Mouse (Mus musculus): ENCODE data around the gene Ciao2b.

Gene Ciao2b

DNA sequence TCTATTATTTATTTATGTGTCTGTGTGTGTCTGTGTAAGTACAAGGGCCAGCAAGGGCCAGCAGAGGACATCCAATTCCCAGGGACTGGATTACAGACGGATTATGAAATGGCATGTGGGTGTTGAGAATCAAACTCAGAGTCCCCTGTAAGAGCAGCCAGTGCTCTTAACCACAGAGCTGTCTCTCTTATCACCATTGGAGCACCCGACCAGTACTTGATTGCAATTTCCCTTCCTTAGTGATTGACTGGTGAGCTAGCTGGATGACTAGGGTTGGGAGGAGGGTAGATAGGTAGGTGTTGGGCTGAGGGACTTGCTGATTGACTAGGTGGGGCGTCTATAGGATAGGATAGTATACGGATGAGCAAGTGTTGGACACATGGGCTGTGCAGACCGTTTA, 21.0 kb downstream of the Ciao2b start:
- DNase-seq (ENCODE audit: low spot score), result no peak

GRCm38 (mm10) chr8:104613119-104613518, 28.6 kb downstream of the Ciao2b start:
- DNase-seq (ENCODE audit: low spot score), result no peak

DNA sequence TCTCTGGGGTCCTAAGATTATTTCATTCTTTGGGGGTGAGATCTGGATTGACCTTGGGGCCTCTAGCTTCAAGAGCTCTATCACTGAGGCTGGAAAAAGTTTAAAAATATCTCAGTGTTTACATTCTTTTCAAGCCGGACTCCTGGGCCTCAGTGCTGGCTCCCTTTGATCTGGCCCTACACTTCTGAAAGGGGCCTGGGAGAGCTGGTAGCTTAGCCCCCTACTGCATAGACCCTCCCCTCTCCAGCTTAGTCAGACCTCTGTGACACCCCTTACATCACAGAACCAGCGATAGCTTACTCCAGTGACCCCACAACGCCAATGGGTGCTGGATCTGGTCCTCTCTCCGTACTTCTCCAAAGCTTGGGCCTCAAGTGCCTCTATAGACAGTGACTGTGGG, 30.2 kb downstream of the Ciao2b start:
- no peak for DNase-seq (ENCODE audit: low spot score)

DNA sequence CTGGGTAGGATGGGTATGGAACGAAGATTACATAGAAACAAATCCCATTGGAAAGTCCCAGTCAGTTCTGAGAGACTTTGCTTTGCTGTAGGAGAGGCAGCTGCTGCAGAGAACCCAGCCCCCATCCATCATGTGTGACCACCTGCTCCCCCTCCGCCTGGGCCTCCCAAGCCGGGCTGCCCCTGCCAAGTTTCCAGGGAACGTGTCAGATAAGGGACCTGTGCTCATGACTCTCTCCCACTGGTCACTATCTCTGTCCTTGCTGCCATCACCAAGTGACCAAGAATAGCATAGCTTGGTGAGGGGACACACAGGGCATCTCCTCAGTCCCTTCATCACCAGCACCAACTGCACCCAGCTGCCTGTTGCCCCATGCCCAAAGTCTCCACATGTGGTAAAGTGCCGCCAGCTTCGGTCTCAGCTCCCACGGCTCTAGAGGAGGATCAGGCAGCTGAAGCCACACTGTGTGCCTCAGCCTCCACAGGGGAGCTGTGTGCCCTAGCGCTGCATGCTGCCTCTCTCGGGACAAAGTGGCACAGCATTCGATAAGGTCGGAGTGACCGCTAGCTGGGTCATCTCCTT, 31.5 kb downstream of the Ciao2b start:
- no peak for DNase-seq (ENCODE audit: low spot score)

DNA sequence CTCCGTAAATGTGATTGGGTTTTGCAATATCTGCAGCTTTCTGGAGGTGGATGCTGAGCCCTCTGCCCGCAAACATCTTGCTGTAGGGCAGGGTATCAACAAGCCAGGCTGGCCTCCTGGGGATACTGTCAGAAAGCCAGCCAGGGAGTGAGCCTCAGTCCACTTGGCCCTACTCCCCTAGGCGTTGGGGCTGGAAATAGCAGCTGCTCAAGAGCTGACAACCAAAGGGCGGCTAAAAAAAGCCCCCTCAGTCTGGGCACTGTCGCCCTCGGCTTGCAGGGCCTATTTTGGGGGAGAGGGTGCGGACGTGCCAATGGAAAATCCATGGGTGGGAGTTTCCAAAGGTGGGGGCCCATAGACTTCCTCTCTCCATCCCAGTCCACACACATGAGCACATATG, 32.5 kb downstream of the Ciao2b start:
- no peak for DNase-seq (ENCODE audit: low spot score)

GRCm38 (mm10) chr8:104607944-104608343, 33.8 kb downstream of the Ciao2b start:
- DNase-seq (ENCODE audit: low spot score), result no peak

GRCm38 (mm10) chr8:104606329-104606728, 35.4 kb downstream of the Ciao2b start:
- no peak for DNase-seq (ENCODE audit: low spot score)

- no peak for DNase-seq (ENCODE audit: low spot score)
Observed at GRCm38 (mm10) chr8:104603245-104603593, 38.5 kb downstream of the Ciao2b start.

DNA sequence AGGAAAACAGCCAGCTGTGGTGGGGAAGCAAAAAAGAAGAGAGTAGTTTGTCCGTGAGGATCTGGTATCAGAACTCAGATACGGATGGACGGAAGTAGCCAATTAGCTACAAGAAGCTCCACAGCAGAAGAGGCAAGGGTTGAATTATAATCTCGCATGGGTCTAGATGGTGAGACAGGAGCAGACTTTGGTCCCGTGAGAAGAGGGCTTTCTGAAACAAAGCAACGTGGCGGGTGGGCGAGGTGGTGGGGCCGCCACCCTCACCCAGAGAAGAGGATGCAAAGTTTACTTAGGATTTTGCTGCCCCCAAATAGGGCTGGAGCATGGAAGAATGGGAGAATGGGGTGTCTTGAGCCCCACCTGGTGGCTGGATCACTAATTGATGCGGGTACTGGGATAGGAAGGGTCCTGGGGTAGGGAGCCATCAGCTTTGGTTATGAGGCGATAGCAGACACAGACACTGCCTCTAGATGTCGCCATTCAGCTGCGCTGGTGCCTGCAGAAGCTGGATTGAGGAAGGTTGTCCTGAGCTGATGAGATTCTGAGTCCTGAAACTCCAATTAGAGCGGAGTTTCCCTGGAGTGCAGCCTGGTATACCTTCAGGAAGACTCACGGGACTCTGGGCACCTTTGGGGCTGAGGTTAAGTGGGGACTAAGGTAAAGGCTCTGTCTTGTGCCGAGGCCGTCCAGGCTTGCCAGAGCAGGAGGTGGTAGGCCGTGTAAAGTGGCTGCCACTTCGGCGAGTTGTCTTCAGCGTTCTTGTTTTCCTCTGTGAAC, 39.1 kb downstream of the Ciao2b start:
- peak; percentile 84 for DNase-seq (ENCODE audit: low spot score)

DNA sequence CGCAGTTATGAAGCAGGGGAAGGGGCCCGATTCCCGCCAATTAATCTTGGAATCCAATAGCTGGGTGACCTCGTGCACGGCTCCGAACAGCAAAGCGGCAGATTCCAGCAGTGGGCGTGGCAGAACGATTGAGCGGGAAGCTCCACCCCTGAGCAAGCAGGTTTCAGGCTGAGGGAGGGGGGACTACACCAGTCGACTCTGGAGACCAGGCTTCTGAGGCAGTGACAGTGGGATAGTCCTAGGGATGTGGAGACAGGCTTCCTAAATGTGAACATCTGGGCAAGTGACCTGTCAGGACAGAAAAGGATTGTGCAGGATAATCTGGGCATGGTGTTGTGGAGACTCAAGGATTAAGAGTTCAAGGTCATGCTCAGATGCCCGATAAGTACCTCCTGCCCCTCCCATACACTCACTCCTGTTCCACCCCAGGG, 39.8 kb downstream of the Ciao2b start:
- peak; percentile 28 for DNase-seq (ENCODE audit: low spot score)

DNA sequence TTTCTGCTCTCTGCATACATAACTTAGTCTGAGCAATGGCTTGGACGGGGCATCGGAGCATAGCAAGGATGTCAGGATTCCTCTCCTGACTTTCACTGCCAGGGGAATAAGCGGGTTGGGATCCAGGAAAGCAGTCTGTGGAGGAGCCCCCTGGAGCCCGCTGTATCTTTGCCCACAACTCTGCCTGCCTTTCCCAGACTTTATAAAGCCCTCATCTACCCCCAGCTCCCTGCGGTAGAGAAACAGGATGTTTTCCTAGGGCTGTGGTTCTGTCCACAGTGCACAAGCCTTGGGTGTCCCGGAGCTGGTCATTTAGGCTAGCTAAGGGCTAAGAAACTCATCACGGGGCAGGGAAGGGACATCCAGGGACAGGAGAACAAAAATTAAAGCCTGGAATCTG, 40.4 kb downstream of the Ciao2b start:
- DNase-seq (ENCODE audit: low spot score), result no peak

DNA sequence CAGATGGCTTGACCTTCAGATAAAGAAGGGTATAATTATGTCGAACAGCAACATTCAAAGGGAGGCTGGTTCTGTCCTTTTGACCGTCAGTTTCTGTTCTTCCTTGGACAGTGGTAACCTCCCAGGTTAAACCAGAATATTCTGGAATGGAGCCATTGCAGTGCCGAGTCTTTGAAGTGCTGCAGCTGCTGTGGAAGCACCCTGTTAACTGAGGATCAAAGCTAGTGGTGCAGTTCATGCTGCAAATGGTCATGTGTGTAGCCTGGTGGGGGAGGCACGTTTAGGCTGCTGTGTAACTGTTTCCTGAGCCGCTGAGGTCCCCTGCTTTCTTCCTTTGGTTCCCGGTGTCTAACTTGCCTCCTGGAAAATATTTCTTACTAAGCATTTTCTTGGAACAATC, 43.3 kb downstream of the Ciao2b start:
- no peak for DNase-seq (ENCODE audit: low spot score)

DNA sequence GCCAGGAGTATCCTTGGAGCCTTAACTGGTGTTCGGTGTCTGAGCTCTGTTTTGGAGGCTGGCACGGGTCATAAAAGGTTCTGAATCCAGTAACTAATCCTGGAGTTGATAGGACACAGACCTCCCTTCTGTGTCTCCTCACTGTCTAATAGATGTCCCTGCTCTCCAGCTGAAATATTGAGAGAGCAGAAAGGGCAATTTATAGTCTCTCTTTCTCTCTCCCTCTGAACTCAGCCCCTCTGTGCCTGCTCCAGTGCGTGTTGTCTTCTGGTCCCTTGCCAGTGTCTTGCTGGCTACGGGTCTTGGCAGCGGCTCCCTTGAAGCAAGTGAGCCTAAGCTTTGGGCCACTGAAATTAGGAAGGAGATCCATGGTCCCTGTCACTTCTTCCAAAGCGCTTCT, 44.1 kb downstream of the Ciao2b start:
- DNase-seq (ENCODE audit: low spot score), result no peak

DNA sequence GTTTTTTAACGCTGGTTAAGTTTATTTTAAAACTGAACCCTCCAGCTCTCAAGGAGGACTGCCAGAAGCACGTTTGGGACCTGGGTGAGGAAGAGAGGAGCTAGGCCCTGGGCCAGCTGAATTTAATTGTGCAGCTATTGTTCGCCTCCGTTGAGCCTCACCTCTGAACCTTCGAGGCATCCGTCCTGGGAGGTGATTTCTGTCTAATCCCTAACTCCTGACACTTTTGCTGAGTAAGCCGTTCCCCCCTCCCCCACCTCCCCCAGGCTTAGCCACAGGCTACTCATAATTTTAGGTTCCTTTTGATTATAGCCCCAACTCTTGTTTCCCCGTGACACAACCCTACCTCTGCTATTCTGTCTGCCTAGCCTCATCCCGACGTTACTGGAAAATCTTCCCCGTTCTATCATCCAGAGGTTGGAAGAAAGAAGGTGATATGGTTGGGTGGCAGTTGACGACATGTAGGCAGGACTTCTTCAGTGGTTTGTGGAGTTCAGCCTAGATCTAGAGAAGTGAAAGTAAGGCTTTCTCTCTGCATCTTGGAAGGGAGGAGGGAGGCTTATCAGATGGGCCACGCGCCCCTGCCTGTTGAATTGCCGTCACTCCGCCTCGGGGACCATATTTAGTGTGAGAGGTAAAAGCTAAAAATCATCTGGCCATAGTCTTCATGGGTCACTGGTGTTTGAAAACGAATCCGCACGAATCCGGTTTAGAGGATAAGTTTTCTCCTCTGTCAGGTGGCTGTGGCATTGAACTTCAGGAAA, 45.8 kb downstream of the Ciao2b start:
- no peak for DNase-seq (ENCODE audit: low spot score)

DNA sequence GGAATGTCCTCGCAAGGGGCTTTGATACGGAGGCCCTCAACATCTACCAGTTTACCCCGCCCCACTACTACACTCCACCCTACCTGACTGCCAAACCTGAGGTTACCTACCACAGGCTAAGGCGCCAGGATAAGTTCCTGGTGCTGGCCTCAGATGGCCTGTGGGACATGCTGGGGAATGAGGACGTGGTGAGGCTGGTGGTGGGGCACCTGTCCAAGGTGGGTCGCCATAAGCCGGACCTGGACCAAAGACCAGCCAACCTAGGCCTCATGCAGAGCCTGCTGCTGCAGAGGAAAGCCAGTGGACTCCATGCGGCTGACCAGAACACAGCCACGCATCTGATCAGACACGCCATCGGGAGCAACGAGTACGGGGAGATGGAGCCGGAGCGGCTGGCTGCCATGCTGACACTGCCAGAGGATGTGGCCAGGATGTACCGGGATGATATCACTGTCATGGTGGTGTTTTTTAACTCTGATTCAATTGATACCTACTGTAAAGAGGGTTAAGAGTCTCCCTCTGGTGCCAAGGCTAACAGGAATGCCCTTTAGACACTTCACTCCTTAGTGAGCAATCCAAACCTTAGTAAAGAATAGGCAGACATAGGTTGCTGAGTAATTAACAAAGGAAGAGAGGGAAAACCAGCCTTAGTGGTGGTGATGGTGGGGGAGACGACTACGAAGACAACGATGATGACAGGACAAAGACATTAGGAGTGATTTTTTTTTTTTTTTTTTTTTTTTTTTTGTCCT, 47.0 kb downstream of the Ciao2b start:
- no peak for DNase-seq (ENCODE audit: low spot score)

DNA sequence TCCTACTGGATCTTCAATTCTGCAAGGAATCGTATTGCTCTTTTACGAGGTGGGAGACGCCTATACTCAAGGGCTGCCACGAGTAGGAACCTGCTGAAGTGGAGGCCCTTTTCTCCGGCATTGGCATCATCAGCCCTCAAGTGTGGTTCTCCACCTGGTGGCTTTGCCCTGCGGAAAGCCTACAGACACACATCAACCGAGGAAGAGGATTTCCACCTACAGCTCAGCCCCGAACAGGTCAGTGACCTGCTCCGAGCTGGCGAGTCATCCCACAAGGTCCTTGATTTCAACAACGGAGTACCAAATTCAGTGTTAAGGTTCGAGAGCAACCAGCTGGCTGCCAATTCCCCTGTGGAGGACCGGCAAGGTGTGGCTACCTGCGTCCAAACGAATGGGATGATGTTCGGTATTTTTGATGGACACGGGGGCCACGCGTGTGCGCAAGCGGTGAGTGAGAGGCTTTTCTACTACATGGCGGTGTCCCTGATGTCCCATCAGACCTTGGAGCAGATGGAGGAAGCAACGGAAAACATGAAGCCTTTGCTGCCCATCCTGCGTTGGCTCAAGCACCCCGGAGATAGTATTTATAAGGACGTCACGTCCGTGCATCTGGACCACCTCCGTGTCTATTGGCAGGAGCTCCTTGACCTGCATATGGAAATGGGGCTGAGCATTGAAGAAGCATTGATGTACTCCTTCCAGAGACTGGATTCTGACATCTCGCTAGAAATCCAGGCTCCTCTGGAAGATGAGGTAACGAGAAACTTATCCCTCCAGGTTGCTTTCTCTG, 48.0 kb downstream of the Ciao2b start:
- no peak for DNase-seq (ENCODE audit: low spot score)

DNA sequence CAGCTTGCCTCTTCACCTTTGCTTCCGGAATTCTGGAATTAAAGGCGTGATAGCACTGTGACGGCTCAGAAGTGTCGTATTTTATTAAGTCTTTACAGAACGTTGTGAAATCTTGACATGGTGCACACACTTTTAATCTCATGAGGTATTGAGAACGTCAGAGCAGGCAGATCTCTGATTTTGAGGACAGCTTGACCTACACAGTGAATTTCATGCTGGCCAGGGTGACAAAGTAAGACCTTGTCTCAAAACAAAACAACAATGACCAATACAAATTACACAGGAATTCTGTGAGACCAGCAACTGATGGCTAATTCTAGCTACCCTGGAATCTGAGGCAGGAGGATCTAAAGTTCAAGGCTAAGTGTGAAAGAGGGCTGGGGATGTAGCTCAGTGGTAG, 49.2 kb downstream of the Ciao2b start:
- no peak for DNase-seq (ENCODE audit: low spot score)

DNA sequence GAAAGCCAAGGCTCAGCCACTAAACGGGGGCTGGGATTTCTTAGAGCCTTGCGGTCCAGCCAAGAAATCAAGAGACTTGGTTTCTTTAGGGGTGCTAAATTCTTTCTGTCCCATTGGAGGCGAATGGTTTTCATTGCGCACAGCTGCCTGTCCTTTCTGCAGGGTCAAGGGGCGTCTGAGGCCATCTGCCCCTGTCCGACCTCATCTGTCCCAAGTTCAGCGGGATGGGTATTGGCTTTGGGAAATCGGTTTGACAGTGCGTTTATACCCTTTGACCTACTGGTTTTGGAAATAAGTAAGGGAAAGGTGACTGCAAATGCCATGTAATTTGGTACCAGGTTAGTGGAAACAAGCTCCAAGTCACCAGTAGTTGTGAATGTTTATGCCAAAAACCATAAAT, 49.9 kb downstream of the Ciao2b start:
- DNase-seq (ENCODE audit: low spot score), result no peak

DNA sequence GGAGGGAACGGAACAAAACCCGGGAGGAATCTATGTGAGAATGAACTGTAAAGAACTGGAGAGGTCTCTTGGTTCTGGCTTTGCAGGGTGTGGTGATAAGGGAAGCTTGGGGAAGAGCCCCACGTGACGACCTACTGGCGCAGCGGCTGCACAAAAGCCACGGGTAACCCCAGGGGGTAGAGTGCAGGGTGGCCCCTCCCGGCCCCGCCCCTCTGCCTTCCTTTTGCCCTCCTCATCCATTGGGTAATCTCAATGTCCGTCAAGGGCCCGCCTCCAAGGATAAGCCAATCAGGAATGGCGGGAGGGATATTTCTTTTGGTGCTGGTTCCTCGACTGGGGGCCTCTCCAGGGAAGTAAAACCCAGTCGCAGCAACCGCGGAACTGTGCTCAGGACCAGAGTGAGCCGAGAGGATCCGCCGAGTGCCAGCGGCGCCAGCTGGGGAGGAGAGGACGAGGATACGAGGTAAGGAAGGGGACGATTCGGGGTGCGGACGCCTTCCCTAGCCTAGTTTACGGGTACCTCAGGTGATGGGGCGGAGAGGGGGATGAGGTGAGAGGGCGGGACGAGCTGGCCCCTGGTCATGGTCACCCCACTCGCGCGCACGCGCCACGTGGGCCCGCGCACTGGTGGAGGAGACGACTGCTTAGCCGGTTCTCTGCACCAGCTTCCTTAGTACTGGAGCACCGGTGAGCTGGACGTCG, 50.5 kb downstream of the Ciao2b start, which contains the start of gene Pdp2:
Gene Pdp2 (plus strand): TSS at position 319 of the 702 bp plus-strand sequence.
- peak; percentile 89 for DNase-seq (ENCODE audit: low spot score)

DNA sequence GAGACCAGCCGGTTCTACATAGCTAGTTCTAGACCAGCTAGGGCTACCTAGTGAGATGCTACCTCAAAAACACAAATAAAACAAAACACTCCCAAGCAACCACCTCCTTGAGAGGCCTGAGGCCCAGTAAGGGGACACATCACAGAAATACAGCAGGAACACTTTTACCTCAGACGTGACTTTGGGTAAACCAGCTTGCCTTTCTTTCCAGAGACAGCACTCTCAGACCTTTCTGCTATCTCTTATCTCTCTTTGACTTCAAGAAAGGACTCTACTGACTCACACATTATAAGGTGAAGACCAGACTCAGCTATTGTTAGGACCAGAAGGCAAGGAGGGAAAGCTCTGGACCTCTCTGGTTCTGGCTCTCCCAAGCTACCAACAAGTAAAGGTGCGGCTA, 51.5 kb downstream of the Ciao2b start:
- DNase-seq (ENCODE audit: low spot score), result no peak
